Mouse (Mus musculus): ENCODE measurements around the gene Ppa2. TPM values are rescaled to one million over a fixed set of nuclear protein-coding genes. Genes with fewer than 3 reads are reported as not detected.

The Ppa2 gene
- polyA plus RNA-seq, 1 experiment from 2014 or later: 94.1 TPM

GRCm38 (mm10) chr3:133309359-133309758 lies 551 bp upstream of the Ppa2 start:
- no peaks in the 10 kb centered on the region for H3K27me3 ChIP-seq (replicated peaks; ENCODE audit: insufficient read depth, low read length)
- 72% methylated on average over 7 of the region's 7 CpGs for WGBS
- H3K9me3 ChIP-seq (ENCODE audit: low read length): no peaks in the 10 kb centered on the region; the same call in 1 of the 2 replicates
- peak overlapping the region; percentile 98; the same call in 1 of the 2 replicates for H3K27ac ChIP-seq (ENCODE audit: low read length)
- DNase-seq (ENCODE audit: low spot score): no peak
- H3K4me3 ChIP-seq (ENCODE audit: low read depth, low read length): no peak overlapping the region
- H3K36me3 ChIP-seq (ENCODE audit: insufficient read depth, low read length): no peaks in the 10 kb centered on the region
- TF ChIP-seq CTCF (IDR thresholded peaks at IDR 0.05) (no peak), EP300 (IDR thresholded peaks at IDR 0.05) (no peak)
- no peak for ATAC-seq
- H3K4me2 ChIP-seq (replicated peaks; ENCODE audit: low read depth, low read length): peak overlapping the region; percentile 74; the same call in 1 of the 2 replicates
- no peak overlapping the region for H3K9ac ChIP-seq (replicated peaks; ENCODE audit: low read depth)
- no peaks in the 10 kb centered on the region for H3K4me1 ChIP-seq (ENCODE audit: insufficient read depth, low read depth, low read length)

GRCm38 (mm10) chr3:133310809-133311179 lies 884 bp downstream of the Ppa2 start:
- Histone ChIP-seq H3K4me1 (ENCODE audit: insufficient read depth, low read depth, low read length) (no peaks in the 10 kb centered on the region), H3K4me3 (ENCODE audit: low read depth, low read length) (peak overlapping the region; percentile 88), H3K9me3 (ENCODE audit: low read length) (no peaks in the 10 kb centered on the region; the same call in 1 of the 2 replicates), H3K27me3 (replicated peaks; ENCODE audit: insufficient read depth, low read length) (no peaks in the 10 kb centered on the region), H3K4me2 (replicated peaks; ENCODE audit: low read depth, low read length) (peak overlapping the region; percentile 74), H3K36me3 (ENCODE audit: insufficient read depth, low read length) (no peaks in the 10 kb centered on the region), H3K27ac (ENCODE audit: low read length) (peak overlapping the region; percentile 98), H3K9ac (replicated peaks; ENCODE audit: low read depth) (peak overlapping the region; percentile 89)
- no peak for ATAC-seq
- WGBS: 20% methylated on average over 14 of the region's 14 CpGs
- TF ChIP-seq CTCF (IDR thresholded peaks at IDR 0.05) (no peak), EP300 (IDR thresholded peaks at IDR 0.05) (no peak)
- DNase-seq (ENCODE audit: low spot score): no peak

- Histone ChIP-seq H3K9ac (replicated peaks; ENCODE audit: low read depth) (no peak overlapping the region), H3K27me3 (replicated peaks; ENCODE audit: insufficient read depth, low read length) (no peaks in the 10 kb centered on the region), H3K4me1 (ENCODE audit: insufficient read depth, low read depth, low read length) (no peaks in the 10 kb centered on the region), H3K4me3 (ENCODE audit: low read depth, low read length) (no peak overlapping the region), H3K27ac (ENCODE audit: low read length) (no peak overlapping the region), H3K4me2 (replicated peaks; ENCODE audit: low read depth, low read length) (no peak overlapping the region), H3K9me3 (ENCODE audit: low read length) (no peaks in the 10 kb centered on the region; the same call in 1 of the 2 replicates), H3K36me3 (ENCODE audit: insufficient read depth, low read length) (no peaks in the 10 kb centered on the region)
- DNase-seq (ENCODE audit: low spot score) (no peak), ATAC-seq (no peak)
- 67% methylated on average over 3 of the region's 3 CpGs for WGBS
- TF ChIP-seq EP300 (IDR thresholded peaks at IDR 0.05) (no peak), CTCF (IDR thresholded peaks at IDR 0.05) (no peak)
These were observed 2.4 kb downstream of the Ppa2 start for GRCm38 (mm10) chr3:133312331-133312730.

GRCm38 (mm10) chr3:133312850-133313249 lies 2.9 kb downstream of the Ppa2 start:
- Histone ChIP-seq H3K36me3 (ENCODE audit: insufficient read depth, low read length) (no peaks in the 10 kb centered on the region), H3K4me3 (ENCODE audit: low read depth, low read length) (no peak overlapping the region), H3K27me3 (replicated peaks; ENCODE audit: insufficient read depth, low read length) (no peaks in the 10 kb centered on the region), H3K4me2 (replicated peaks; ENCODE audit: low read depth, low read length) (no peak overlapping the region), H3K9me3 (ENCODE audit: low read length) (no peaks in the 10 kb centered on the region; the same call in 1 of the 2 replicates), H3K4me1 (ENCODE audit: insufficient read depth, low read depth, low read length) (no peaks in the 10 kb centered on the region), H3K9ac (replicated peaks; ENCODE audit: low read depth) (no peak overlapping the region), H3K27ac (ENCODE audit: low read length) (no peak overlapping the region)
- DNase-seq (ENCODE audit: low spot score): no peak
- ATAC-seq: no peak
- 74% methylated on average over 6 of the region's 6 CpGs for WGBS
- TF ChIP-seq EP300 (IDR thresholded peaks at IDR 0.05) (no peak), CTCF (IDR thresholded peaks at IDR 0.05) (no peak)

- Histone ChIP-seq H3K4me3 (ENCODE audit: low read depth, low read length) (no peak overlapping the region), H3K27me3 (replicated peaks; ENCODE audit: insufficient read depth, low read length) (no peaks in the 10 kb centered on the region), H3K9me3 (ENCODE audit: low read length) (no peaks in the 10 kb centered on the region), H3K9ac (replicated peaks; ENCODE audit: low read depth) (no peak overlapping the region), H3K4me1 (ENCODE audit: insufficient read depth, low read depth, low read length) (no peaks in the 10 kb centered on the region), H3K27ac (ENCODE audit: low read length) (no peak overlapping the region), H3K36me3 (ENCODE audit: insufficient read depth, low read length) (no peaks in the 10 kb centered on the region), H3K4me2 (replicated peaks; ENCODE audit: low read depth, low read length) (no peak overlapping the region)
- no peak for ATAC-seq
- 98% methylated on average over 3 of the region's 3 CpGs for WGBS
- no peak for DNase-seq (ENCODE audit: low spot score)
- TF ChIP-seq EP300 (IDR thresholded peaks at IDR 0.05) (no peak), CTCF (IDR thresholded peaks at IDR 0.05) (no peak)
These were observed 3.7 kb downstream of the Ppa2 start for GRCm38 (mm10) chr3:133313491-133314199.

GRCm38 (mm10) chr3:133314475-133314874 lies 4.6 kb downstream of the Ppa2 start:
- H3K4me1 ChIP-seq (ENCODE audit: insufficient read depth, low read depth, low read length): no peaks in the 10 kb centered on the region
- ATAC-seq (no peak), DNase-seq (ENCODE audit: low spot score) (peak; percentile 83)
- H3K27me3 ChIP-seq (replicated peaks; ENCODE audit: insufficient read depth, low read length): no peaks in the 10 kb centered on the region
- no peak overlapping the region for H3K9ac ChIP-seq (replicated peaks; ENCODE audit: low read depth)
- TF ChIP-seq CTCF (IDR thresholded peaks at IDR 0.05) (peak; percentile 91), EP300 (IDR thresholded peaks at IDR 0.05) (no peak)
- no peaks in the 10 kb centered on the region for H3K9me3 ChIP-seq (ENCODE audit: low read length)
- no peak overlapping the region for H3K4me3 ChIP-seq (ENCODE audit: low read depth, low read length)
- no peaks in the 10 kb centered on the region for H3K36me3 ChIP-seq (ENCODE audit: insufficient read depth, low read length)
- no peak overlapping the region for H3K27ac ChIP-seq (ENCODE audit: low read length)
- H3K4me2 ChIP-seq (replicated peaks; ENCODE audit: low read depth, low read length): no peak overlapping the region
- 31% methylated on average over 6 of the region's 6 CpGs for WGBS
